Mouse (Mus musculus) layer of hippocampus, adult 11-12 months (tissue): ENCODE data around the gene Gm10310.
"Not testable (repeated sequence)": the region's sequence is repeated elsewhere in the genome, so short reads cannot be mapped to it uniquely, and the experiment has no call there.

ENCODE experiments used
- DNase-seq: peaks from one replicate; pipeline ENCODE4 v3.0.0; 2022; ENCODE audit warnings: low spot score

The Gm10310 gene

GRCm38 (mm10) chr10:129984962-129985361, at the start of gene Gm10310:
Gene Gm10310 (minus strand): TSS chr10:129985062.
- not testable (repeated sequence) for DNase-seq

- DNase-seq: no peak
These were observed 45.2 kb upstream of the Gm10310 start, which contains the start of gene Olfr821 for GRCm38 (mm10) chr10:130030048-130030447. Gene Olfr821 (plus strand): TSS chr10:130030348.

DNA sequence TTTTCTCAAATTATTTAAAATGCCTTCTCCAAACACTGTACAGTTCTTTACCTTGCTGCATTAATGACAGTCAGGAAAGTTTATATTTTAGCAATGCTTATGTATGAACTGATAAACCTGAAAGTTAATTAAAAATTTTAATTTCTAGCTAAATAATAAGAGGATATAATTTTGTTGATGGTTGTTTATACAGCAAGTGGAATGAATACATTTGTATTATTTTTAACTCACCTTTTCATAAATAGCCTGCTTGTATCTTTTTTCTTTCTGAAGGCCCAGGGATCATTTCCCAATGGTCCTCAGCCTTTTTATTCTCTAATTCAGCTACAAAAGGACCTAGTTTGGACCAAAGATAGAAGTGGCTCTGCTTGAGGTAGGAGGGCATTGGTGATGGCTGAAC, 27.5 kb upstream of the Gm10310 start, which contains the start of gene Olfr820:
Gene Olfr820 (plus strand): TSS at position 301 of the 400 bp plus-strand sequence.
- DNase-seq: no peak

GRCm38 (mm10) chr10:130005366-130005765, 20.5 kb upstream of the Gm10310 start:
- DNase-seq: not testable (repeated sequence)

DNA sequence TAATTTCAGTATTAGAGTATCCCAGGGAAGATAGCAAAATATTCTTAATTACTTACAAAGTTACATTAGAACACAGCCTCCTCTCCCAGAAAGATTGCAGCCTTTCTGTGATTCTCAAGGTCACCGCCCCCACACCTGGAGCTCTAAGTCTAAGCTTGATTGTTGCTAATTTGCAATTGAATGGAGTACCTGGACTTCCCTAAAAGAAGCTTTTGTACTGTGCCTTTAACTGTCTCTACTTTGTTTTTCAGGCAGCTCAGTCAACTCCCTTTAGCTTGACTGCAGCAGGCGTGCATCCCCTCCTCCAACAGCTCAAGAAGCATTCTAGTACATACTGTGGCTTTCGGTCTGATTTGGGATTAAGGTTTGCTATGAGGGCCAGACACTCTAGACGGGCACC, 19.2 kb upstream of the Gm10310 start:
- DNase-seq: not testable (repeated sequence)

DNA sequence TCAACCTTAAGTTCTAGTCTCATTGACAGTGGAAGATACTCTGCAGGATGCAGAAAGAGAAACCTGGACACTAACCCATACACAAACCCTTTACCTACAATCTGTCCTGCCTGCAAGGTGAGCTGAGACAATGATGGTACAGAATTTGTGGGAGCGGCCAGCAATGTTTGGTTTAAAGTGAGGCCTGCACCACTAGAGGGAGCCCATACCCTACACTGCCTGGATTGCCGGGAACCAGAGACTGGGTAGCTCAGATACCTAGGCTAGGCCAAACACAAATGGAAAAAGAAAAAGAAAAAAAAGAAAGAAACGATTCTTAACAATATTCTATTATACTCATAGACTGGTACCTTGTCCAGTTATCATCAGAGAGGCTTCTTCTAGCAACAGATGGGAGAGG, 3.0 kb downstream of the Gm10310 start:
- not testable (repeated sequence) for DNase-seq

DNA sequence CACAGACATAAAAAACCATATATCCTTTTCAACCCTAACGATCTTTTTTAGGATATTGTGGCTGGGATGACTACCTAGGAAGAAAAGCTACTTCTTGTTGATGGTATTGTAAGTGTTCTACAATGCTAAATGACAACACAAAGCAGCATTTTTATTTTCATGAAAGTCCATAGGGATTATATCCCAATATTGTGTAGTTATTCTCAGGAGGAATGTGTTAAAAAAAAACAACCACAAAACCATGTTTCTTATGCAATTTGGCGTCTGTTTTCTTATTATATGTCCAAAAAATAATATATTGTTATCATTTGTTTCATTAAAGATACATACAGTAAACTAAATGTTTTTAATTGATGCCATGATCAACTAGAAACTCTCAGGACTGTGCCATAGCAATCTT, 8.8 kb downstream of the Gm10310 start, which contains the start of gene Olfr247:
Gene Olfr247 (minus strand): TSS at position 101 of the 400 bp plus-strand sequence.
- DNase-seq: not testable (repeated sequence)

DNA sequence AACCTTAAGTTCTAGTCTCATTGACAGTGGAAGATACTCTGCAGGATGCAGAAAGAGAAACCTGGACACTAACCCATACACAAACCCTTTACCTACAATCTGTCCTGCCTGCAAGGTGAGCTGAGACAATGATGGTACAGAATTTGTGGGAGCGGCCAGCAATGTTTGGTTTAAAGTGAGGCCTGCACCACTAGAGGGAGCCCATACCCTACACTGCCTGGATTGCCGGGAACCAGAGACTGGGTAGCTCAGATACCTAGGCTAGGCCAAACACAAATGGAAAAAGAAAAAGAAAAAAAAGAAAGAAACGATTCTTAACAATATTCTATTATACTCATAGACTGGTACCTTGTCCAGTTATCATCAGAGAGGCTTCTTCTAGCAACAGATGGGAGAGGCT, 11.9 kb downstream of the Gm10310 start:
- not testable (repeated sequence) for DNase-seq

DNA sequence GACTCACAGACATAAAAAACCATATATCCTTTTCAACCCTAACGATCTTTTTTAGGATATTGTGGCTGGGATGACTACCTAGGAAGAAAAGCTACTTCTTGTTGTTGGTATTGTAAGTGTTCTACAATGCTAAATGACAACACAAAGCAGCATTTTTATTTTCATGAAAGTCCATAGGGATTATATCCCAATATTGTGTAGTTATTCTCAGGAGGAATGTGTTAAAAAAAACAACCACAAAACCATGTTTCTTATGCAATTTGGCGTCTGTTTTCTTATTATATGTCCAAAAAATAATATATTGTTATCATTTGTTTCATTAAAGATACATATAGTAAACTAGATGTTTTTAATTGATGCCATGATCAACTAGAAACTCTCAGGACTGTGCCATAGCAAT, 17.7 kb downstream of the Gm10310 start, which contains the start of gene Olfr819:
Gene Olfr819 (minus strand): TSS at position 101 of the 400 bp plus-strand sequence.
- DNase-seq: not testable (repeated sequence)

DNA sequence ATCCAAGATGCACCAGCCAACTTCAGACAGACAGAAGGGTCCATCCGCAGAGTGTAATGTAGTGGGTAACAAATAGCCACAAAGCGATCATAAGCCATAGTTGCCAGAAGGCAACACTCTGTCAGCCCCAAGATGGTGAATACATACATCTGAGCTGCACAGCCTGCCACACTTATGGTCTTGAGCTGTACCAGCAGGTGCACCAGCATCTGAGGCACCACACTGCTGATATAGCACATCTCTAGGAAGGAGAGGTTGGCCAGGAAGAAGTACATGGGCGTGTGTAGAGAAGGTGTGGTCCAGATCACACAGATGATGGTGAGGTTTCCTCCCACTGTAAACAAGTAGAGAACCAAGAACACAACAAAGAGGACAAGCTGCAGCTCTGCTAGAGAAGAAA, 18.6 kb downstream of the Gm10310 start:
- DNase-seq: not testable (repeated sequence)

DNA sequence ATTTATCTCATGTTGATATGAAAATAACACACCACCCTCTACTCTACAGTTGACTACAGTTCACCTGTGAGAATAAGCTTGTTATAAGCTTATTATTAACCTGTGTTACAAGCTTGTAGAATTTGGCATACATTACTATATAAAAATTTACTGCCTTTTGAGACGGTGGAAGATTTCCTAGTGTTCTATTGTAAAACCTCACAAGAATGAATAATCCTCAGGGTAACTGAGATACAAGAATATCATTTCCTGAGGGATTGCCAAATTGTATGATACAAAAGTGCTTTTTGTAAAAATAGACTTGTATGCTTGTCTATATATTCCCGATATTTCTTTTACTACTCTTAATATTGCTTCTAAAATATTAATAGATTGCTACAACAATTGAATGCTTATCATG, 35.9 kb downstream of the Gm10310 start, which contains the start of gene Olfr818:
Gene Olfr818 (minus strand): TSS at position 101 of the 400 bp plus-strand sequence.
- no peak for DNase-seq
